Mouse (Mus musculus): ENCODE data around the gene Selenow. TPM values are rescaled to one million over a fixed set of nuclear protein-coding genes. Genes with fewer than 3 reads are reported as not detected.
"Not testable (repeated sequence)": the region's sequence is repeated elsewhere in the genome, so short reads cannot be mapped to it uniquely, and the experiment has no call there.

The Selenow gene
- polyA plus RNA-seq, 1 experiment from 2014 or later = 374 TPM

GRCm38 (mm10) chr7:15919947-15920346, 2.3 kb downstream of the Selenow start:
- H3K27ac ChIP-seq = 0 out of 2 replicates have a peak overlapping the region, but pooled peaks have one; percentile 9
- ATAC-seq (ENCODE audit: low read depth) (no peak), DNase-seq (no peak)
- peak overlapping the region; percentile 74 for H3K4me3 ChIP-seq (replicated peaks)
- peak overlapping the region; percentile 82 for H3K4me2 ChIP-seq
- peaks cover 43% of the 10 kb centered on the region for H3K4me1 ChIP-seq (replicated peaks)
- peaks cover 30% of the 10 kb centered on the region for H3K36me3 ChIP-seq
- no peaks in the 10 kb centered on the region for H3K9me3 ChIP-seq (replicated peaks)
- no peak overlapping the region; the same call in 1 of the 2 replicates for H3K9ac ChIP-seq
- H3K27me3 ChIP-seq = peaks cover 10% of the 10 kb centered on the region
- 82% methylated on average over 9 of the region's 9 CpGs for WGBS (ENCODE audit: insufficient replicate concordance)

GRCm38 (mm10) chr7:15918371-15918770, 3.8 kb downstream of the Selenow start:
- Histone ChIP-seq H3K4me1 (replicated peaks) (peaks cover 39% of the 10 kb centered on the region), H3K27ac (no peak overlapping the region), H3K36me3 (peaks cover 30% of the 10 kb centered on the region), H3K4me2 (no peak overlapping the region), H3K9me3 (replicated peaks) (no peaks in the 10 kb centered on the region), H3K9ac (no peak overlapping the region), H3K4me3 (replicated peaks) (no peak overlapping the region), H3K27me3 (no peaks in the 10 kb centered on the region)
- ATAC-seq (ENCODE audit: low read depth) (no peak), DNase-seq (no peak)

GRCm38 (mm10) chr7:15916996-15917395, 5.2 kb downstream of the Selenow start:
- 71% methylated on average over 4 of the region's 4 CpGs for WGBS (ENCODE audit: insufficient replicate concordance)
- Histone ChIP-seq H3K4me3 (replicated peaks) (no peak overlapping the region), H3K9me3 (replicated peaks) (no peaks in the 10 kb centered on the region), H3K27me3 (no peaks in the 10 kb centered on the region), H3K4me1 (replicated peaks) (peaks cover 30% of the 10 kb centered on the region), H3K36me3 (peaks cover 30% of the 10 kb centered on the region), H3K27ac (no peak overlapping the region), H3K9ac (no peak overlapping the region), H3K4me2 (no peak overlapping the region)
- ATAC-seq (ENCODE audit: low read depth) (no peak), DNase-seq (no peak)

- H3K4me3 ChIP-seq (replicated peaks) = no peak overlapping the region
- no peak overlapping the region for H3K27ac ChIP-seq
- DNase-seq = no peak
- H3K4me2 ChIP-seq = no peak overlapping the region
- no peak for ATAC-seq (ENCODE audit: low read depth)
- H3K36me3 ChIP-seq = peaks cover 30% of the 10 kb centered on the region
- 68% methylated on average over 3 of the region's 3 CpGs for WGBS (ENCODE audit: insufficient replicate concordance)
- H3K9ac ChIP-seq = no peak overlapping the region
- H3K9me3 ChIP-seq (replicated peaks) = no peaks in the 10 kb centered on the region
- H3K4me1 ChIP-seq (replicated peaks) = peaks cover 26% of the 10 kb centered on the region
- no peaks in the 10 kb centered on the region for H3K27me3 ChIP-seq
Observed at GRCm38 (mm10) chr7:15916134-15916723, 6.0 kb downstream of the Selenow start.

- H3K27ac ChIP-seq; H3K4me3 ChIP-seq (replicated peaks); H3K27me3 ChIP-seq; H3K9ac ChIP-seq; DNase-seq; ATAC-seq (ENCODE audit: low read depth); H3K4me2 ChIP-seq; H3K9me3 ChIP-seq (replicated peaks): not testable (repeated sequence)
- Histone ChIP-seq H3K4me1 (replicated peaks) (peaks cover 21% of the 10 kb centered on the region), H3K36me3 (peaks cover 30% of the 10 kb centered on the region)
- 72% methylated on average over 4 of the region's 4 CpGs for WGBS (ENCODE audit: insufficient replicate concordance)
Observed at GRCm38 (mm10) chr7:15915695-15916094, 6.5 kb downstream of the Selenow start.

GRCm38 (mm10) chr7:15914751-15915150, 7.5 kb downstream of the Selenow start:
- no peak overlapping the region for H3K27ac ChIP-seq
- H3K4me2 ChIP-seq = no peak overlapping the region
- no peak overlapping the region for H3K9ac ChIP-seq
- 59% methylated on average over 2 of the region's 2 CpGs for WGBS (ENCODE audit: insufficient replicate concordance)
- H3K9me3 ChIP-seq (replicated peaks) = no peaks in the 10 kb centered on the region
- H3K4me1 ChIP-seq (replicated peaks) = peaks cover 12% of the 10 kb centered on the region
- H3K4me3 ChIP-seq (replicated peaks) = no peak overlapping the region
- DNase-seq = no peak
- H3K36me3 ChIP-seq = peaks cover 23% of the 10 kb centered on the region
- no peaks in the 10 kb centered on the region for H3K27me3 ChIP-seq
- no peak for ATAC-seq (ENCODE audit: low read depth)

GRCm38 (mm10) chr7:15914252-15914651, 8.0 kb downstream of the Selenow start:
- Histone ChIP-seq H3K9ac (no peak overlapping the region), H3K9me3 (replicated peaks) (no peaks in the 10 kb centered on the region), H3K27me3 (no peaks in the 10 kb centered on the region), H3K4me2 (no peak overlapping the region), H3K4me3 (replicated peaks) (no peak overlapping the region), H3K4me1 (replicated peaks) (peaks cover 7% of the 10 kb centered on the region), H3K36me3 (peaks cover 18% of the 10 kb centered on the region), H3K27ac (no peak overlapping the region)
- no peak for DNase-seq
- 23% methylated on average over 2 of the region's 2 CpGs for WGBS (ENCODE audit: insufficient replicate concordance)
- no peak for ATAC-seq (ENCODE audit: low read depth)

GRCm38 (mm10) chr7:15912183-15912582, 10.0 kb downstream of the Selenow start:
- H3K9ac ChIP-seq = no peak overlapping the region
- no peaks in the 10 kb centered on the region for H3K9me3 ChIP-seq (replicated peaks)
- H3K4me1 ChIP-seq (replicated peaks) = no peaks in the 10 kb centered on the region
- DNase-seq (peak; percentile 50), ATAC-seq (ENCODE audit: low read depth) (peak; percentile 57; the same call in 1 of the 2 replicates)
- 3% methylated on average over 4 of the region's 4 CpGs for WGBS (ENCODE audit: insufficient replicate concordance)
- no peaks in the 10 kb centered on the region for H3K27me3 ChIP-seq
- H3K27ac ChIP-seq = no peak overlapping the region
- no peak overlapping the region for H3K4me2 ChIP-seq
- no peak overlapping the region for H3K4me3 ChIP-seq (replicated peaks)
- H3K36me3 ChIP-seq = peaks cover 4% of the 10 kb centered on the region

- H3K4me3 ChIP-seq (replicated peaks) = no peak overlapping the region
- DNase-seq (no peak), ATAC-seq (ENCODE audit: low read depth) (no peak)
- H3K27ac ChIP-seq = no peak overlapping the region
- H3K9ac ChIP-seq = no peak overlapping the region
- H3K36me3 ChIP-seq = no peaks in the 10 kb centered on the region
- H3K9me3 ChIP-seq (replicated peaks) = no peaks in the 10 kb centered on the region
- WGBS (ENCODE audit: insufficient replicate concordance) = 68% methylated on average over 5 of the region's 5 CpGs
- no peak overlapping the region for H3K4me2 ChIP-seq
- no peaks in the 10 kb centered on the region for H3K27me3 ChIP-seq
- H3K4me1 ChIP-seq (replicated peaks) = no peaks in the 10 kb centered on the region
Observed at GRCm38 (mm10) chr7:15910521-15910920, 11.7 kb downstream of the Selenow start.

GRCm38 (mm10) chr7:15907971-15908590, 14.1 kb downstream of the Selenow start:
- no peak overlapping the region for H3K9ac ChIP-seq
- no peaks in the 10 kb centered on the region for H3K9me3 ChIP-seq (replicated peaks)
- ATAC-seq (ENCODE audit: low read depth) = no peak
- H3K27ac ChIP-seq = no peak overlapping the region
- no peaks in the 10 kb centered on the region for H3K36me3 ChIP-seq
- no peaks in the 10 kb centered on the region for H3K27me3 ChIP-seq
- no peak overlapping the region for H3K4me3 ChIP-seq (replicated peaks)
- H3K4me1 ChIP-seq (replicated peaks) = no peaks in the 10 kb centered on the region
- no peak overlapping the region for H3K4me2 ChIP-seq
- no peak for DNase-seq
- WGBS (ENCODE audit: insufficient replicate concordance) = 52% methylated on average over 8 of the region's 8 CpGs

- Histone ChIP-seq H3K4me1 (replicated peaks) (no peaks in the 10 kb centered on the region), H3K9ac (no peak overlapping the region), H3K27me3 (no peaks in the 10 kb centered on the region), H3K27ac (no peak overlapping the region), H3K36me3 (no peaks in the 10 kb centered on the region), H3K4me3 (replicated peaks) (no peak overlapping the region), H3K4me2 (no peak overlapping the region), H3K9me3 (replicated peaks) (no peaks in the 10 kb centered on the region)
- 50% methylated on average over 1 of the region's 1 CpGs for WGBS (ENCODE audit: insufficient replicate concordance)
- DNase-seq (no peak), ATAC-seq (ENCODE audit: low read depth) (no peak)
Observed at GRCm38 (mm10) chr7:15906602-15907001, 15.6 kb downstream of the Selenow start.

- H3K4me3 ChIP-seq (replicated peaks) = no peak overlapping the region
- whole genome bisulfite sequencing (ENCODE audit: insufficient replicate concordance) = 72% methylated on average over 7 of the region's 7 CpGs
- no peak overlapping the region for H3K4me2 ChIP-seq
- no peaks in the 10 kb centered on the region for H3K36me3 ChIP-seq
- H3K4me1 ChIP-seq (replicated peaks) = no peaks in the 10 kb centered on the region
- H3K27me3 ChIP-seq = no peaks in the 10 kb centered on the region
- DNase-seq = no peak
- H3K9me3 ChIP-seq (replicated peaks) = no peaks in the 10 kb centered on the region
- no peak overlapping the region for H3K27ac ChIP-seq
- no peak overlapping the region for H3K9ac ChIP-seq
- no peak for ATAC-seq (ENCODE audit: low read depth)
Observed at GRCm38 (mm10) chr7:15905861-15906260, 16.3 kb downstream of the Selenow start.

Data from liver, embryonic 13.5 days (tissue).